Mouse (Mus musculus) lung, postnatal 0 days (tissue): ENCODE measurements around the gene Pld5. TPM values are rescaled to one million over a fixed set of nuclear protein-coding genes. Genes with fewer than 3 reads are reported as not detected.

Experiments
- ATAC-seq: fragments of 200-750 bp; cut with Nextera tagmentation; 2 replicates; pipeline ENCODE4 v1.8.0; 2017; ENCODE audit warnings: moderate library complexity
- DNase-seq: peaks from one replicate; pipeline ENCODE4 v3.0.0-alpha.2; 2016; ENCODE audit warnings: low spot score
- H3K27ac ChIP-seq: fragments of 300-500 bp; sonication (generic); 2 replicates; pipeline ENCODE4 v1.5.1; 2014; ENCODE audit warnings: antibody characterized with exemption, mild to moderate bottlenecking, low read length, mixed read lengths
- H3K27me3 ChIP-seq: fragments of 300-500 bp; sonication (generic); replicated peaks from 2 replicates; pipeline ENCODE4 v1.6.1; 2014; ENCODE audit warnings: low read length, mixed read lengths; ENCODE audit not compliant: insufficient read depth
- H3K36me3 ChIP-seq: fragments of 300-500 bp; sonication (generic); 2 replicates; pipeline ENCODE4 v1.6.1; 2014; ENCODE audit warnings: low read length, mixed read lengths; ENCODE audit not compliant: insufficient read depth
- H3K4me1 ChIP-seq: fragments of 300-500 bp; sonication (generic); 2 replicates; pipeline ENCODE4 v1.6.1; 2014; ENCODE audit warnings: antibody characterized with exemption, low read depth, low read length, mixed read lengths; ENCODE audit not compliant: insufficient read depth
- H3K4me2 ChIP-seq: fragments of 300-500 bp; sonication (generic); replicated peaks from 2 replicates; pipeline ENCODE4 v1.6.1; 2014; ENCODE audit warnings: low read depth, mild to moderate bottlenecking, low read length, moderate library complexity, mixed read lengths
- H3K4me3 ChIP-seq: fragments of 300-500 bp; sonication (generic); 2 replicates; pipeline ENCODE4 v1.5.1; 2014; ENCODE audit warnings: low read depth, low read length
- H3K9ac ChIP-seq: fragments of 300-500 bp; sonication (generic); replicated peaks from 2 replicates; pipeline ENCODE4 v1.6.1; 2014; ENCODE audit warnings: low read depth, mild to moderate bottlenecking
- H3K9me3 ChIP-seq: fragments of 300-500 bp; sonication (generic); 2 replicates; pipeline ENCODE4 v1.6.1; 2016; ENCODE audit warnings: low read length, mixed read lengths
- CTCF ChIP-seq: IDR thresholded peaks from 2 replicates; pipeline ENCODE4 v1.5.1; 2016; ENCODE audit warnings: antibody characterized with exemption, mild to moderate bottlenecking
- EP300 ChIP-seq: IDR thresholded peaks from 2 replicates; pipeline ENCODE4 v1.6.1; 2016; ENCODE audit warnings: antibody characterized with exemption, mild to moderate bottlenecking, control low read depth
- WGBS: fragments of 180-500 bp; shearing (Covaris S2); extraction: QIAGEN DNeasy Blood & Tissue Kit; methylation state at CpG from one replicate; pipeline ENCODE4 v1.1.7; 2014; 5-methylcytosine and 5-hydroxymethylcytosine counted together
- polyA plus RNA-seq: library from polyadenylated mRNA; unstranded; fragments of >200 nt; fragmentation: Nextera tagmentation; extraction: Ambion mirVana; gene quantifications from 2 replicates; pipeline ENCODE4 v1.2.1, GENCODE M21; 2015

The Pld5 gene
- polyA plus RNA-seq, 1 experiment from 2014 or later: 0.26 TPM

DNA sequence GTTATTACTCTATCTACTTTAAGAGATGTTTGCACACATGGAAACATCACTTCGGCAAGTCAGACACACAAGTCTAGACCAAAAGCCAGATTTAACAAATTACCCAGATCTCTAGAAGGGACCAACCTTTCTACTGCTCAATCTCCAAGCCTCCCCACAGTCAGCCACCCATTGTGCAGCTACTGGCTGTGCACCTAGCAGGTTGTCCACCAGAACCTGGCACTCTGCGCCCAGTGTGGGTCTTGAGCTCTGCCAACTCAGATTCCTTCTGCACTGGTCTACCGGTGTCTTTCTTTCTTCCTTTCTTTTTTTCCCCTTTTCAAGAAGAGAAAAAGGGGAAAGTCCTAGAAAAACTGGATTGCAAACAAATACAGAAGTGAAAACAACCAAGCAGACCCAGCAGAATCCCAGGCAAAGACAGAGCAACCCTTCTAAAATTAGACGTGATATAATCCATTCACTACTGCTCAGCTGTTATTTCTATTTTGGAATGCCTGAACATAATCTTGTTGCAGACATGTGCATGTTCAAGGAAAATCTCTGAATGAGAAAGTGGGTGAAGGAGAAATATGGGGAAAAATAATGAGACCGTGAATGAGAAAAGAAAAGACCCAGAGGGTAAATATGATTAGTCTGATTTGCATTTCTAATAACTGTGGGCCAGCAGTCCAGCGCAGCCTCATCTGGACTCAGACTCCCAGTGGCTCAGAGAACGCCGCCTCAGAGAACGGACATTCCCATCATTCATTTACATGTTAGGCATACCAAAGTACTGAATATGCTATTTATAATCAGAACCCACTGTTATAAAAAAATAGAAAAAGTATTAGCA is 27.0 kb downstream of the Pld5 start:
- H3K9me3 ChIP-seq: no peaks in the 10 kb centered on the region

GRCm38 (mm10) chr1:176239199-176239598 is 35.9 kb downstream of the Pld5 start:
- DNase-seq: no peak
- ATAC-seq: no peak
- no peak overlapping the region for H3K27ac ChIP-seq
- no peaks in the 10 kb centered on the region for H3K27me3 ChIP-seq
- 88% methylated on average over 2 of the region's 2 CpGs for WGBS
- H3K9me3 ChIP-seq: no peaks in the 10 kb centered on the region
- H3K4me1 ChIP-seq: no peaks in the 10 kb centered on the region
- H3K4me3 ChIP-seq: no peak overlapping the region
- H3K36me3 ChIP-seq: no peaks in the 10 kb centered on the region
- TF ChIP-seq CTCF: no peak
- TF ChIP-seq EP300: no peak
- H3K4me2 ChIP-seq: no peak overlapping the region
- H3K9ac ChIP-seq: no peak overlapping the region

More for the DNA sequence above, 27.0 kb downstream of the Pld5 start:
- Histone ChIP-seq H3K4me2 (no peak overlapping the region), H3K9ac (no peak overlapping the region), H3K4me1 (no peaks in the 10 kb centered on the region), H3K27ac (no peak overlapping the region), H3K4me3 (no peak overlapping the region), H3K27me3 (no peaks in the 10 kb centered on the region), H3K36me3 (no peaks in the 10 kb centered on the region)
- no peak for DNase-seq
- no peak for TF ChIP-seq CTCF
- no peak for TF ChIP-seq EP300
- WGBS: 86% methylated on average over 9 of the region's 9 CpGs
- no peak for ATAC-seq

DNA sequence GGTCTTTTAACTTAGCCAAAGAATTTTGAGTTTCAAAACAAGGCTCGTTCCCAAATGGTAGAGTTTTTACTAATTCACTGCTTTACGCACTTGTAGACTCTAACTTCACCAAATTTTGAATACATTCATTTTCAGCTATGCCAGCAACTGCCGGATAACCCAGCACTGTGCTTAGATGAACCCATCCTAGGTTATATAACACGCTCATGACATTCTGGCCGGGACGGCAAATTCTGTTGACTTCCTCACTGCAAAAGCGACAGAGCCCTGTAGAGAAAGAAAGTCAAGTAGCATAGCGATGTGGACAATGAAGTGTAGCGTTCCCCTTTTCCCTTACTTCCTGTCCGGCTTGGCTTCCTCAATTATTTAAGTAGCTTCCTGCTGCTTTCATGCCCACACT is 51.3 kb downstream of the Pld5 start:
- no peaks in the 10 kb centered on the region for H3K4me1 ChIP-seq
- no peak overlapping the region for H3K4me2 ChIP-seq
- 62% methylated on average over 10 of the region's 10 CpGs for WGBS
- H3K9me3 ChIP-seq: no peaks in the 10 kb centered on the region
- ATAC-seq (no peak), DNase-seq (no peak)
- no peaks in the 10 kb centered on the region for H3K36me3 ChIP-seq
- TF ChIP-seq EP300 (no peak), CTCF (no peak)
- H3K27me3 ChIP-seq: no peaks in the 10 kb centered on the region
- H3K4me3 ChIP-seq: no peak overlapping the region
- H3K27ac ChIP-seq: no peak overlapping the region
- H3K9ac ChIP-seq: no peak overlapping the region

DNA sequence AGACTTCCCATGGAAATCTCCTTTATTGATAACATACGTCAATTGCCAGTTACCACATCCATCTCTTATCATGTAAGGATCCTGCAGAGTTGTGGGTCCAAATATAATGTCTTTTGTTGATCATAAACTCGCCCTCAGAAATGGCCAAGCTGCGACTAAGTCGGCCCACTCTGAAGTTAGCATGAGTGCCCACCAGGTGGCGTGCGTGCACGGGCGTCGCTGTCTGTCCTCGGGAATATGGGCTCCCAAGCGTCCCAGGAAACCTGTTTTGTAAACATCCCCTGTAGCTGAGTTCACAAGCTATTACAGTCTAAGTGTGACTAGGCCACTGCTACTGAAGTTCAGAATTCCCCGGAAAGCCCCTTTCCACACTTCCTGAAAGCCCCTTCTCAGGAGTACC is 51.9 kb downstream of the Pld5 start:
- no peaks in the 10 kb centered on the region for H3K4me1 ChIP-seq
- no peaks in the 10 kb centered on the region for H3K9me3 ChIP-seq
- peak overlapping the region; percentile 15; the same call in 1 of the 2 replicates for H3K4me2 ChIP-seq
- DNase-seq (peak; percentile 58), ATAC-seq (peak; percentile 55)
- no peak overlapping the region for H3K4me3 ChIP-seq
- no peak overlapping the region for H3K27ac ChIP-seq
- TF ChIP-seq EP300 (no peak), CTCF (peak; percentile 91)
- no peaks in the 10 kb centered on the region for H3K36me3 ChIP-seq
- no peak overlapping the region for H3K9ac ChIP-seq
- H3K27me3 ChIP-seq: no peaks in the 10 kb centered on the region
- WGBS: 5% methylated on average over 12 of the region's 12 CpGs

- no peaks in the 10 kb centered on the region for H3K9me3 ChIP-seq
These were observed 56.9 kb downstream of the Pld5 start for GRCm38 (mm10) chr1:176218217-176218616.

GRCm38 (mm10) chr1:176213645-176214221 is 61.4 kb downstream of the Pld5 start:
- 20% methylated on average over 17 of the region's 17 CpGs for WGBS
- Histone ChIP-seq H3K4me2 (peak overlapping the region; percentile 17; the same call in 1 of the 2 replicates), H3K9ac (no peak overlapping the region), H3K27ac (no peak overlapping the region), H3K36me3 (no peaks in the 10 kb centered on the region), H3K4me1 (no peaks in the 10 kb centered on the region), H3K27me3 (no peaks in the 10 kb centered on the region), H3K9me3 (no peaks in the 10 kb centered on the region), H3K4me3 (no peak overlapping the region)
- TF ChIP-seq CTCF: no peak
- TF ChIP-seq EP300: no peak
- ATAC-seq (no peak), DNase-seq (no peak)

More at GRCm38 (mm10) chr1:176218217-176218616, 56.9 kb downstream of the Pld5 start:
- H3K4me3 ChIP-seq: no peak overlapping the region
- H3K27me3 ChIP-seq: no peaks in the 10 kb centered on the region
- H3K4me2 ChIP-seq: no peak overlapping the region
- no peak overlapping the region for H3K27ac ChIP-seq
- DNase-seq (no peak), ATAC-seq (no peak)
- 86% methylated on average over 5 of the region's 5 CpGs for WGBS
- H3K9ac ChIP-seq: no peak overlapping the region
- TF ChIP-seq CTCF (no peak; the same call in none of the 2 replicates), EP300 (no peak)
- no peaks in the 10 kb centered on the region for H3K4me1 ChIP-seq
- H3K36me3 ChIP-seq: no peaks in the 10 kb centered on the region
